Mouse (Mus musculus): ENCODE data around the gene Slc1a5.
A peak's percentile ranks its signal among the peaks of the same experiment; 100 is the strongest.

The Slc1a5 gene

GRCm38 (mm10) chr7:16819794-16820193 lies 38.7 kb downstream of the Slc1a5 start:
- no peak for DNase-seq (ENCODE audit: low spot score)

- DNase-seq (ENCODE audit: low spot score), result no peak
Observed at GRCm38 (mm10) chr7:16820271-16820763, 39.2 kb downstream of the Slc1a5 start.

- DNase-seq (ENCODE audit: low spot score), result no peak
Observed at GRCm38 (mm10) chr7:16821091-16821490, 40.0 kb downstream of the Slc1a5 start.

- DNase-seq (ENCODE audit: low spot score), result no peak
Observed at GRCm38 (mm10) chr7:16821669-16822101, 40.5 kb downstream of the Slc1a5 start.

GRCm38 (mm10) chr7:16823734-16824133 lies 42.6 kb downstream of the Slc1a5 start:
- DNase-seq (ENCODE audit: low spot score), result no peak

GRCm38 (mm10) chr7:16825785-16826184 lies 44.6 kb downstream of the Slc1a5 start:
- DNase-seq (ENCODE audit: low spot score), result no peak

GRCm38 (mm10) chr7:16826571-16826970 lies 45.4 kb downstream of the Slc1a5 start:
- no peak for DNase-seq (ENCODE audit: low spot score)

GRCm38 (mm10) chr7:16827274-16827673 lies 46.1 kb downstream of the Slc1a5 start:
- DNase-seq (ENCODE audit: low spot score), result no peak

- DNase-seq (ENCODE audit: low spot score), result no peak
Observed at GRCm38 (mm10) chr7:16830449-16830848, 49.3 kb downstream of the Slc1a5 start.

- DNase-seq (ENCODE audit: low spot score), result no peak
Observed at GRCm38 (mm10) chr7:16837916-16838803, 57.0 kb downstream of the Slc1a5 start.

- no peak for DNase-seq (ENCODE audit: low spot score)
Observed at GRCm38 (mm10) chr7:16838804-16839426, 57.8 kb downstream of the Slc1a5 start.

GRCm38 (mm10) chr7:16839427-16840108 lies 58.4 kb downstream of the Slc1a5 start:
- DNase-seq (ENCODE audit: low spot score), result no peak

GRCm38 (mm10) chr7:16840109-16840491 lies 59.0 kb downstream of the Slc1a5 start:
- DNase-seq (ENCODE audit: low spot score), result no peak

GRCm38 (mm10) chr7:16841078-16841477 lies 59.9 kb downstream of the Slc1a5 start:
- DNase-seq (ENCODE audit: low spot score), result no peak

- DNase-seq (ENCODE audit: low spot score), result peak; percentile 23
Observed at GRCm38 (mm10) chr7:16841561-16842560, 60.7 kb downstream of the Slc1a5 start.

GRCm38 (mm10) chr7:16842645-16843063 lies 61.5 kb downstream of the Slc1a5 start, which contains the start of gene Prkd2:
Gene Prkd2, plus strand, starts transcription at chr7:16842902.
- peak; percentile 37 for DNase-seq (ENCODE audit: low spot score)

- DNase-seq (ENCODE audit: low spot score), result no peak
Observed at GRCm38 (mm10) chr7:16843441-16844171, 62.5 kb downstream of the Slc1a5 start.

GRCm38 (mm10) chr7:16844696-16845071 lies 63.5 kb downstream of the Slc1a5 start:
- no peak for DNase-seq (ENCODE audit: low spot score)

GRCm38 (mm10) chr7:16845072-16845819 lies 64.1 kb downstream of the Slc1a5 start:
- no peak for DNase-seq (ENCODE audit: low spot score)

GRCm38 (mm10) chr7:16845820-16846167 lies 64.7 kb downstream of the Slc1a5 start:
- DNase-seq (ENCODE audit: low spot score), result no peak
